Mouse (Mus musculus): ENCODE measurements around the gene Plet1.

DNA sequence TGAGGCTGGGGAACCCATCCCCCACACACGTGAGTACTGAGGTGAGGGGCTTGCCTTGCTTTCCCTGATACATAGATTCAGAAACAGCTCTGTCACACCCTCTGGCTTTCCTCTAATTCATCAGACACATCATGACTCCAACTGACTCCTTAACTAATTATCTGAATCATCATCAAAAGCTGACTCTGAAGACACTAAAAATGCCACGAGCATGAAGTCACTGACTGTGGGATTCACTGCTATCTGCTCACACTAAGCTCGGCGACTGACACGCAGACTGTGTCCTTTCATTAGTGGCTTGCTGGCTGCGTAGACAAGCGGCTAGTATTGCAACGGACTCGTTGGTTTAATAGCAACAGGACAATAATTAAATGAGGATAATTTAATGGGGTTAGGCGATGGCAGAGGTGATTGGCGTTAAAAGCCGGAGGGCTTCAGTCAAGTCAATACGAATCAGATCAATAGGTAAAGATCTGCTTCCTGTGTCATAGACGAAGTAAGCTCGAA is 6.2 kb downstream of the Plet1 start:
- no peak for TF ChIP-seq CTCF (conservative IDR thresholded peaks at IDR 0.05; ENCODE audit: low read length)
- TF ChIP-seq NANOG (IDR thresholded peaks at IDR 0.05; ENCODE audit: borderline replicate concordance, low read length), result no peak
- TF ChIP-seq POU5F1 (IDR thresholded peaks at IDR 0.05; ENCODE audit: borderline replicate concordance, low read length), result no peak
